Mouse (Mus musculus) ES-E14 (cell line): ENCODE measurements at regions not wholly inside any gene's neighbourhood (a gene's known extent, or its start where the extent isn't known, plus 50 kb on each side); places are given as distances from the start of the nearest gene placed in this dataset.

Experiments
- DNase-seq: peaks from one replicate; pipeline ENCODE4 v3.0.0-alpha.2; 2013; ENCODE audit warnings: low read depth, low spot score
- H3K27ac ChIP-seq: 2 replicates; pipeline ENCODE4 v1.5.1; 2012; ENCODE audit warnings: low read depth, mild to moderate bottlenecking, low read length, moderate library complexity, mixed read lengths; ENCODE audit not compliant: poor library complexity, insufficient read depth, severe bottlenecking
- H3K36me3 ChIP-seq: 2 replicates; pipeline ENCODE4 v1.6.1; 2012; ENCODE audit warnings: mild to moderate bottlenecking, low read length, moderate library complexity, mixed read lengths; ENCODE audit not compliant: control insufficient read depth, poor library complexity, insufficient read depth, severe bottlenecking
- H3K4me1 ChIP-seq, 2 experiments: fragments of 150-350 bp in 1 of 2; sonication (generic) in 1 of 2; 2 replicates each; pipeline ENCODE4 v1.6.1; 2012; ENCODE audit warnings: low read length in 2 of 2, mild to moderate bottlenecking in 1 of 2, mixed read lengths in 1 of 2; ENCODE audit not compliant: control insufficient read depth in 2 of 2, insufficient read depth in 2 of 2, poor library complexity in 1 of 2
- H3K4me3 ChIP-seq, 2 experiments: fragments of 150-350 bp in 1 of 2; sonication (generic) in 1 of 2; 2 replicates each; pipeline ENCODE4 v1.5.1; 2012; ENCODE audit warnings: low read length in 2 of 2, low read depth in 1 of 2, mild to moderate bottlenecking in 1 of 2, mixed read lengths in 1 of 2; ENCODE audit not compliant: insufficient read depth in 1 of 2, poor library complexity in 1 of 2, severe bottlenecking in 1 of 2
- H3K9ac ChIP-seq: 2 replicates; pipeline ENCODE4 v1.6.1; 2012; ENCODE audit warnings: low read depth, mild to moderate bottlenecking, low read length, mixed read lengths; ENCODE audit not compliant: poor library complexity, insufficient read depth, severe bottlenecking
- H3K9me3 ChIP-seq: fragments of 150-350 bp; sonication (generic); 2 replicates; pipeline ENCODE4 v1.6.1; 2012; ENCODE audit warnings: low read depth, mild to moderate bottlenecking, low read length; ENCODE audit not compliant: control insufficient read depth, insufficient read depth
- CHD2 ChIP-seq: IDR thresholded peaks from 2 replicates; pipeline ENCODE4 v1.6.1; 2014; ENCODE audit warnings: mild to moderate bottlenecking, low read depth, low read length, inconsistent platforms
- HCFC1 ChIP-seq: IDR thresholded peaks from 2 replicates; pipeline ENCODE4 v1.6.1; 2012; ENCODE audit warnings: low read length, inconsistent platforms, borderline replicate concordance; ENCODE audit not compliant: insufficient read depth
- MAFK ChIP-seq: IDR thresholded peaks from 2 replicates; pipeline ENCODE4 v1.6.1; 2014; ENCODE audit warnings: mild to moderate bottlenecking, low read depth, low read length, inconsistent platforms; ENCODE audit not compliant: insufficient read depth
- ZC3H11A ChIP-seq: IDR thresholded peaks from 2 replicates; pipeline ENCODE4 v1.6.1; 2012; ENCODE audit warnings: low read depth, mild to moderate bottlenecking, inconsistent platforms, low read length, borderline replicate concordance
- ZNF384 ChIP-seq: IDR thresholded peaks from 2 replicates; pipeline ENCODE4 v1.6.1; 2012; ENCODE audit warnings: low read depth, low read length, inconsistent platforms
- in situ Hi-C, 2 experiments: fragments of 600-800 bp; cut with MboI; formaldehyde crosslinking; loops; one replicate each; pipeline ENCODE4 v1.15.1; 2025; ENCODE audit warnings: low sequenced_read_pairs in 2 of 2, inconsistent platforms in 1 of 2; ENCODE audit not compliant: unreplicated experiment in 2 of 2

DNA sequence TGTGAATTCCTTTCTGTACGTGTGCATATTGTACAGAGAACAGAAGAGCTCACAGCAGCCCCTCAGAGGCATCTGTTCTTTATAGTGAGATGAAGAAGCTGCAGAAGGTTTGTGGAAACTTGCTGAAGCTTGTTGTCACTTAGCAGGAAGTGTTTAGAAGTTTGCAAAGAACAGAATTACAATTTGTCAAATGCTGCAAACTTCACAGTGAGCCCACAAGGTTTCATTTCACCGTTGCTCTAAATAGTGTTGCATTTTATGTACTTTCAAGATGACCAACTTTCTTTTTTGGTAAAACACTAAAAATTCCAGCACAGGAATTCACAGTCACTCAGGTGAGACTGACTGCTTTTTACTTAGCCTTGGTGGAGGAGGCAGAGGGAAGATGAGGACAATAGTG is 649.5 kb downstream of the Cetn3 start:
- in situ Hi-C loops: no loop called here
- H3K4me1 ChIP-seq: no peaks in the 10 kb centered on the region
- no peak for TF ChIP-seq CHD2
- TF ChIP-seq ZC3H11A: no peak
- no peak for TF ChIP-seq HCFC1
- TF ChIP-seq MAFK: no peak
- no peak for TF ChIP-seq ZNF384
- H3K36me3 ChIP-seq: no peaks in the 10 kb centered on the region
- no peak overlapping the region for H3K27ac ChIP-seq
- H3K4me3 ChIP-seq: no peak overlapping the region
- H3K9me3 ChIP-seq: no peaks in the 10 kb centered on the region
- DNase-seq: no peak
- no peak overlapping the region for H3K9ac ChIP-seq

DNA sequence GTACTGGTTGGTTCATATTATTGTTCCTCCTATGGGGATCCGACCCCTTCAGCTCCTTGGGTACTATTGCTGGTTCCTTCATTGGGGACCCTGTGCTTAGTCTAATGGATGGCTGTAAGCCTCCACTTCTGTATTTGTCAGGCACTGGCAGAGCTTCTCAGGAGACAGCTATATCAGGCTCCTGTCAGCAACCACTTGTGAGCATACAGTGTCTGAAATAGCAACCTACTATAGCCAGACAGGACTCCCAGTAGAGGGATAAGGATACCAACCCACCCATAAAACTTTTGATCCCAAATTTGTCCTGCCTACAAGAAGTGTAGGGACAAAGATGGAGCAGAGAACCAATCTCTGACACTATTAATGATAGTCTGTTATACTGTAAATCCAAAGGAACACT is 656.4 kb downstream of the Cetn3 start:
- no peak overlapping the region for H3K27ac ChIP-seq
- DNase-seq: no peak

GRCm38 (mm10) chr13:82453650-82454049 is 670.8 kb downstream of the Cetn3 start:
- H3K9me3 ChIP-seq: no peaks in the 10 kb centered on the region
- DNase-seq: no peak
- no peak overlapping the region for H3K4me3 ChIP-seq
- H3K9ac ChIP-seq: no peak overlapping the region
- H3K27ac ChIP-seq: no peak overlapping the region
- H3K4me1 ChIP-seq: no peaks in the 10 kb centered on the region
- H3K36me3 ChIP-seq: no peaks in the 10 kb centered on the region
- in situ Hi-C loops: no loop called here
- TF ChIP-seq ZC3H11A (no peak), HCFC1 (no peak), CHD2 (no peak), ZNF384 (no peak), MAFK (no peak)

More for the DNA sequence above, 656.4 kb downstream of the Cetn3 start:
- Histone ChIP-seq H3K9me3 (no peaks in the 10 kb centered on the region), H3K36me3 (no peaks in the 10 kb centered on the region), H3K9ac (no peak overlapping the region), H3K4me3 (no peak overlapping the region), H3K4me1 (no peaks in the 10 kb centered on the region)
- TF ChIP-seq MAFK (no peak), ZC3H11A (no peak), CHD2 (no peak), HCFC1 (no peak), ZNF384 (no peak)
- in situ Hi-C loops: no loop called here

DNA sequence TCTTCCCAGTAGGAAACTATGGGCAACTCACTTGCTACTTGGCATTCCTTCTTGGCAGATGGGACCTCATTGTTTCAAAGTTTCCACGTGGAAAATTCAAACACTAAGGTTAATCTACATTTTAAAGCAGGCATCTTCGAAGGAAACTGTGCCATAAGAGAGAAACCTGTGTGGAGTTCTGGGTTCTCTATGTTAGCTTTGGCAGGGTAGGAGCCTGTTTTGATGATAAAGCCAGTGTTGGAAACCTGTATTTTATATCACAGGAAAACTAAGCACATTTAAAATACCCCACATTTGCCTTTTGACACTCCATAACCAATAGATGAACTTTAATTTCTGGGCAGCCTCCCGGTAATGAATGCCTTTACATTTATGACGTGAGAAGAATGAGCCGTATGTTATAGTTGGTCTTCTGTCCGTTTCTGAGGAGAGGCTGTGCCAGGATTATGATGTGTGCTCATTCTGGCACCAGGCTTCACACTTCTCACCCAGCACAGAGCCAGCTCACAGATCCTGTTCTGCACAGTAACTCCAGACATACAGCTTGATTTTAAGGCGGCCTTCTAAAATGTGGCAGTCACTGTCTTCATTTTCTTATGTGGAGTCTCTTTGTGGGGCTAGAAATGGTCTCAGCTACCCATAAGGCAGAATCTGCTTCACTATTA is 700.5 kb downstream of the Cetn3 start:
- in situ Hi-C loops: no loop called here
- Histone ChIP-seq H3K9ac (no peak overlapping the region), H3K4me1 (no peaks in the 10 kb centered on the region), H3K36me3 (no peaks in the 10 kb centered on the region), H3K9me3 (no peaks in the 10 kb centered on the region), H3K4me3 (no peak overlapping the region), H3K27ac (no peak overlapping the region)
- TF ChIP-seq CHD2: no peak
- TF ChIP-seq MAFK: no peak
- no peak for TF ChIP-seq ZC3H11A
- no peak for TF ChIP-seq ZNF384
- TF ChIP-seq HCFC1: no peak
- no peak for DNase-seq

GRCm38 (mm10) chr13:82496606-82497005 is 713.7 kb downstream of the Cetn3 start:
- Histone ChIP-seq H3K4me1 (no peaks in the 10 kb centered on the region), H3K36me3 (no peaks in the 10 kb centered on the region), H3K27ac (no peak overlapping the region), H3K9ac (no peak overlapping the region), H3K4me3 (no peak overlapping the region), H3K9me3 (no peaks in the 10 kb centered on the region)
- in situ Hi-C loops: no loop called here
- DNase-seq: no peak
- TF ChIP-seq HCFC1 (no peak), ZC3H11A (no peak), ZNF384 (no peak), CHD2 (no peak), MAFK (no peak)
